Mouse (Mus musculus): Measurements from ENCODE around the gene Itgae. TPM values are rescaled to one million over a fixed set of nuclear protein-coding genes. Genes with fewer than 3 reads are reported as not detected.
A peak's percentile ranks its signal among the peaks of the same experiment; 100 is the strongest.

The Itgae gene
- total and polyA plus RNA-seq, 3 experiments: 0.17 to 0.26 (median 0.21) TPM

DNA sequence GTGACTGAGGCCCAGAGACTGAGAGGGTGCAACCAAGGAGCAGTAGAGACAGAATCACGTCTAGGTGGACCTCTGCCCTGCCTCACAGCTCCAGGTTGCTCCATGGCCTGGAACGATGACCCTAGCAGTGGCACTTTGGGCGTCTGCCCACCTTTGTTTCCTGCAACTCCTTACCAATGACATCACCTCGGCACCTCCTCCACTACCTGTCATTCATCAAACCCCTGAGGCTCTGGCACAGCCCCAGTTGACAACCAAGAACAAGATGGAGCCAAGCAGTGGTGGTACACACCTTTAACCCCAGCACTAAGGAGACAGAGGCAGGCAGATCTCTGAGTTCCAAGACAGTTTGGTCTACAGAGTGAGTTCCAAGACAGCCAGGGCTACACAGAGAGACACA lies 1.7 kb downstream of the Itgae start:
- Histone ChIP-seq H3K27me3 (replicated peaks) (no peaks in the 10 kb centered on the region), H3K36me3 (replicated peaks in 1 of 2; ENCODE audit: control insufficient read depth in 1 of 2, insufficient read depth in 1 of 2, low read length in 1 of 2) (peaks cover 0 to 1% of the 10 kb centered on the region in 2 experiments), H3K9me3 (replicated peaks; ENCODE audit: low read length) (no peaks in the 10 kb centered on the region), H3K27ac (ENCODE audit: insufficient read depth, low read depth) (no peak overlapping the region), H3K9ac (ENCODE audit: insufficient read depth, low read depth) (no peak overlapping the region), H3K4me1 (ENCODE audit: control insufficient read depth in 1 of 2, insufficient read depth in 2 of 2) (peaks cover 5 to 15% of the 10 kb centered on the region in 2 experiments; a peak in 3 of 4 replicates), H3K4me2 (ENCODE audit: insufficient read depth, low read depth, poor library complexity, severe bottlenecking) (no peak overlapping the region), H3K4me3 (replicated peaks in 1 of 3; ENCODE audit: low read depth in 2 of 3, low read length in 2 of 3, poor library complexity in 1 of 3) (no peak overlapping the region), H3K79me2 (replicated peaks; ENCODE audit: control insufficient read depth, extremely low read depth, insufficient read depth, poor library complexity, severe bottlenecking) (no peaks in the 10 kb centered on the region)
- dilution Hi-C loops (cut with MboI; ENCODE audit: extremely low pct_ligation_motif_present, extremely low pct_unique_long_range_greater_than_20kb, low sequenced_read_pairs): no loop called here
- TF ChIP-seq CHD1 (IDR thresholded peaks at IDR 0.05; ENCODE audit: low read depth, low read length): no peak
- no peak for TF ChIP-seq UBTF (IDR thresholded peaks at IDR 0.05; ENCODE audit: low read depth, low read length)
- no peak for TF ChIP-seq RCOR1 (conservative IDR thresholded peaks at IDR 0.05; ENCODE audit: low read depth, low read length)
- no peak for TF ChIP-seq TBP (conservative IDR thresholded peaks at IDR 0.05; ENCODE audit: low read depth, low read length)
- TF ChIP-seq JUN (IDR thresholded peaks at IDR 0.05; ENCODE audit: insufficient read depth, low read depth, low read length): no peak
- no peak for TF ChIP-seq SIN3A (IDR thresholded peaks at IDR 0.05; ENCODE audit: low read length)
- TF ChIP-seq POLR2AphosphoS2 (IDR thresholded peaks at IDR 0.05; ENCODE audit: low read depth, low read length): no peak
- no peak for TF ChIP-seq NRF1 (IDR thresholded peaks at IDR 0.05; ENCODE audit: low read depth, low read length)
- no peak for TF ChIP-seq E2F4 (IDR thresholded peaks at IDR 0.05; ENCODE audit: insufficient replicate concordance, low read depth, low read length)
- no peak for DNase-seq (ENCODE audit: extremely low read depth)
- in situ Hi-C loops (cut with MboI; ENCODE audit: low pct_ligation_motif_present, low pct_unique_long_range_greater_than_20kb, low sequenced_read_pairs): no loop called here

DNA sequence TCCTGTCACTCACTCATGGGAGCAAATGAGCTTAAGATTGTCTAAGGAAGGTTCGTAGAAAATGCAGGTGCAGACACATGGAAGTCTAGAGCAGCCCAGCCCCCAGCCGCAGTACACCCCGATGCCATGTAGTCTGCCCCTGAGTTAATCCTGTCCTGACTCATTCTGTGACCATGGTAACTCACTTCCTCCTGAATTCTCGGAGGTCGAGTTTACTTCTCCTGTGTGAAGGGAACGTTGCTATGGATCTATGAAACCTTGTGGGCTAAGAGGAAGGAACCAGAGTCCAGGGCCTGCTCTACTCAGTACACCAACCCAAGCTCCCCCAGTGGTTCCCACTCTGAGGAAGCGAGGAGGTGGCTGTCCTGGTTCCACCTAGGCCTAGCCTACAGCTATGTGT lies 2.5 kb downstream of the Itgae start:
- no peaks in the 10 kb centered on the region for H3K36me3 ChIP-seq (replicated peaks in 1 of 2; ENCODE audit: control insufficient read depth in 1 of 2, insufficient read depth in 1 of 2, low read length in 1 of 2)
- no peaks in the 10 kb centered on the region for H3K27me3 ChIP-seq (replicated peaks)
- TF ChIP-seq RCOR1 (conservative IDR thresholded peaks at IDR 0.05; ENCODE audit: low read depth, low read length): no peak
- TF ChIP-seq PAX5 (IDR thresholded peaks at IDR 0.05; ENCODE audit: low read length): no peak
- no peak for TF ChIP-seq CHD1 (IDR thresholded peaks at IDR 0.05; ENCODE audit: low read depth, low read length)
- no peak for TF ChIP-seq EP300 (IDR thresholded peaks at IDR 0.05; ENCODE audit: low read length)
- peak; percentile 59; the same call in 1 of the 2 replicates for TF ChIP-seq IRF4 (IDR thresholded peaks at IDR 0.05; ENCODE audit: low read depth, low read length)
- TF ChIP-seq MYC (IDR thresholded peaks at IDR 0.05; ENCODE audit: low read depth, low read length): no peak
- TF ChIP-seq HCFC1 (IDR thresholded peaks at IDR 0.05; ENCODE audit: low read depth, low read length): no peak
- TF ChIP-seq BHLHE40 (IDR thresholded peaks at IDR 0.05; ENCODE audit: low read depth, low read length): no peak
- peak; percentile 13; the same call in 1 of the 2 replicates for TF ChIP-seq JUND (conservative IDR thresholded peaks at IDR 0.05; ENCODE audit: low read depth, low read length)
- no peak for TF ChIP-seq NRF1 (IDR thresholded peaks at IDR 0.05; ENCODE audit: low read depth, low read length)
- no peak for TF ChIP-seq POLR2AphosphoS2 (IDR thresholded peaks at IDR 0.05; ENCODE audit: low read depth, low read length)
- H3K79me2 ChIP-seq (replicated peaks; ENCODE audit: control insufficient read depth, extremely low read depth, insufficient read depth, poor library complexity, severe bottlenecking): no peaks in the 10 kb centered on the region
- H3K4me1 ChIP-seq (ENCODE audit: control insufficient read depth in 1 of 2, insufficient read depth in 2 of 2): peaks cover 5 to 15% of the 10 kb centered on the region in 2 experiments; a peak in 3 of 4 replicates
- in situ Hi-C loops (cut with MboI; ENCODE audit: low pct_ligation_motif_present, low pct_unique_long_range_greater_than_20kb, low sequenced_read_pairs): no loop called here
- dilution Hi-C loops (cut with MboI; ENCODE audit: extremely low pct_ligation_motif_present, extremely low pct_unique_long_range_greater_than_20kb, low sequenced_read_pairs): no loop called here
- DNase-seq (ENCODE audit: extremely low read depth): peak; percentile 39
- no peak overlapping the region for H3K9ac ChIP-seq (ENCODE audit: insufficient read depth, low read depth)
- no peak overlapping the region for H3K27ac ChIP-seq (ENCODE audit: insufficient read depth, low read depth)
- no peak overlapping the region for H3K4me2 ChIP-seq (ENCODE audit: insufficient read depth, low read depth, poor library complexity, severe bottlenecking)
- no peak overlapping the region for H3K4me3 ChIP-seq (replicated peaks in 1 of 3; ENCODE audit: low read depth in 2 of 3, low read length in 2 of 3, poor library complexity in 1 of 3)
- H3K9me3 ChIP-seq (replicated peaks; ENCODE audit: low read length): no peaks in the 10 kb centered on the region

Data from CH12.LX (cell line).